Mouse (Mus musculus) embryonic facial prominence, embryonic 11.5 days (tissue): ENCODE results near the gene Mrln. TPM values are rescaled to one million over a fixed set of nuclear protein-coding genes. Genes with fewer than 3 reads are reported as not detected.

Source experiments
- ATAC-seq: fragments of 200-750 bp; cut with Nextera tagmentation; replicated peaks from 2 replicates; pipeline ENCODE4 v1.8.0; 2017; ENCODE audit warnings: low read depth; ENCODE audit not compliant: insufficient number of reproducible peaks, low FRiP score, low TSS enrichment
- DNase-seq: peaks from one replicate; pipeline ENCODE4 v3.0.0-alpha.2; 2015; ENCODE audit warnings: low spot score
- H3K27ac ChIP-seq: fragments of 300-500 bp; sonication (generic); replicated peaks from 2 replicates; pipeline ENCODE4 v1.5.1; 2014; ENCODE audit warnings: mild to moderate bottlenecking, low read depth, low read length, control low read depth
- H3K27me3 ChIP-seq: fragments of 300-500 bp; sonication (generic); 2 replicates; pipeline ENCODE4 v1.6.1; 2014; ENCODE audit warnings: mild to moderate bottlenecking, low read length, moderate library complexity, mixed read lengths; ENCODE audit not compliant: control insufficient read depth, insufficient read depth
- H3K36me3 ChIP-seq: fragments of 300-500 bp; sonication (generic); replicated peaks from 2 replicates; pipeline ENCODE4 v1.6.1; 2014; ENCODE audit warnings: low read depth, mild to moderate bottlenecking, low read length, moderate library complexity, mixed read lengths; ENCODE audit not compliant: control insufficient read depth, insufficient read depth
- H3K4me1 ChIP-seq: fragments of 300-500 bp; sonication (generic); 2 replicates; pipeline ENCODE4 v1.6.1; 2014; ENCODE audit warnings: low read length, mixed read lengths; ENCODE audit not compliant: control insufficient read depth, insufficient read depth
- H3K4me2 ChIP-seq: fragments of 300-500 bp; sonication (generic); 2 replicates; pipeline ENCODE4 v1.6.1; 2014; ENCODE audit warnings: low read depth, mild to moderate bottlenecking, control low read depth, low read length, moderate library complexity
- H3K4me3 ChIP-seq: fragments of 300-500 bp; sonication (generic); 2 replicates; pipeline ENCODE4 v1.5.1; 2014; ENCODE audit warnings: low read depth, low read length, control low read depth
- H3K9ac ChIP-seq: fragments of 300-500 bp; sonication (generic); replicated peaks from 2 replicates; pipeline ENCODE4 v1.6.1; 2014; ENCODE audit warnings: mild to moderate bottlenecking, control low read depth, low read length
- H3K9me3 ChIP-seq: fragments of 300-500 bp; sonication (generic); replicated peaks from 2 replicates; pipeline ENCODE4 v1.6.1; 2016; ENCODE audit warnings: mild to moderate bottlenecking, low read length, inconsistent platforms, mixed read lengths; ENCODE audit not compliant: control insufficient read depth
- WGBS: fragments of 180-500 bp; shearing (Covaris S2); extraction: QIAGEN DNeasy Blood & Tissue Kit; methylation state at CpG from one replicate; pipeline ENCODE4 v1.1.7; 2014; 5-methylcytosine and 5-hydroxymethylcytosine counted together
- polyA plus RNA-seq: library from polyadenylated mRNA; unstranded; fragments of >200 nt; fragmentation: Nextera tagmentation; extraction: Ambion mirVana; gene quantifications from 2 replicates; pipeline ENCODE4 v1.2.1, GENCODE M21; 2014

Mrln gene
- 3.9 and 6.1 TPM in 2 replicates for polyA plus RNA-seq

DNA sequence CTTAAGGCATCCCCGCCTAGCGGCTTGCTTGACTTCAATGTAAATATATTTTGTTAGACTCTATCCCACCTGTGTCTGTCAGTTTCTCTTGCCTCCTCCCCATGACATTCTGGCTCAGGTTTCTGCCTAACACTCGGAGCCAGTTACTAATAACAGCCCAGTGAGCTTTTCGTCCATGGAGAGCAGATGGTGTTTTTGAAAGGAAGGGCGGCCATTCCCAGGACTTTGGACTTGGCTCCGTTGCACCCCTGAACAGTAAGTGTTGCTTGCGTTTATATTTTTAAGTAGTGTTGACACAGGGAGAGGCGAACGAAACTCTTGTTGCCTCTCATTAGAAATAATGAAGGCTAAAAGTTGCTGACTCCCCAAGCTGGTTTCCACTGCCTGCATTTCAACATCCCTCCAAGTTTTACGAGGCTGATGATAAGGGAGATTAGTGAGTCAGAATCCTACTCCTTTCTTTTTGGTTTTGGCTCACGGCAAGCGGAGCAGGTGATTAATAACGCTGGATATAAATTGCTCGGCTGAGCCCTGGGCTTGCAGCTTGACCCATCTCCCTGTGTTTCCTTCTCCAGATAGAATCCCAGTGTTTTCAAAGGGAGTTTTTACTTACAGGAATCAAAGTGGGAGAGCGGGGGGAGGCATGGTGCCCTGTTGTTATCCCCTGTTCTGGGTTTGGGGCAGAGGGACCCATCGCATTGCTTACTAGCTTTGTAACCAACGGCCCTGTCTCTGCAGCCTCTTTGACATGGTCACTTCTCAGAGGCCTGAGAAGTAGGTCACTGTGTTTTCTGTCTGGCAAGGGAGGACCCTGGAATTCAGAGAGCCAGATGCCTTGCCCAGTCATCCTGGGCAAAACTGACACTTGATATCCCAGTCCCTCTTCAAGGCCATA is at the start of gene Mrln:
Mrln (plus strand) TSS at position 160 of the 895 bp plus-strand sequence.
- Histone ChIP-seq H3K9me3 (no peaks in the 10 kb centered on the region), H3K4me3 (no peak within 1 kb of the TSS), H3K4me2 (no peak within 1 kb of the TSS), H3K27me3 (no peaks in the 10 kb centered on the region), H3K4me1 (no peaks in the 10 kb centered on the region), H3K9ac (no peak within 1 kb of the TSS), H3K27ac (no peak within 1 kb of the TSS), H3K36me3 (no peaks in the 10 kb centered on the region)
- 54% methylated on average over 17 of the region's 17 CpGs for WGBS
- ATAC-seq (no peak), DNase-seq (peak; percentile 14)

GRCm38 (mm10) chr10:70156431-70157165 is 47.9 kb upstream of the Mrln start:
- DNase-seq = peak; percentile 33
- no peaks in the 10 kb centered on the region; the same call in 1 of the 2 replicates for H3K36me3 ChIP-seq

DNA sequence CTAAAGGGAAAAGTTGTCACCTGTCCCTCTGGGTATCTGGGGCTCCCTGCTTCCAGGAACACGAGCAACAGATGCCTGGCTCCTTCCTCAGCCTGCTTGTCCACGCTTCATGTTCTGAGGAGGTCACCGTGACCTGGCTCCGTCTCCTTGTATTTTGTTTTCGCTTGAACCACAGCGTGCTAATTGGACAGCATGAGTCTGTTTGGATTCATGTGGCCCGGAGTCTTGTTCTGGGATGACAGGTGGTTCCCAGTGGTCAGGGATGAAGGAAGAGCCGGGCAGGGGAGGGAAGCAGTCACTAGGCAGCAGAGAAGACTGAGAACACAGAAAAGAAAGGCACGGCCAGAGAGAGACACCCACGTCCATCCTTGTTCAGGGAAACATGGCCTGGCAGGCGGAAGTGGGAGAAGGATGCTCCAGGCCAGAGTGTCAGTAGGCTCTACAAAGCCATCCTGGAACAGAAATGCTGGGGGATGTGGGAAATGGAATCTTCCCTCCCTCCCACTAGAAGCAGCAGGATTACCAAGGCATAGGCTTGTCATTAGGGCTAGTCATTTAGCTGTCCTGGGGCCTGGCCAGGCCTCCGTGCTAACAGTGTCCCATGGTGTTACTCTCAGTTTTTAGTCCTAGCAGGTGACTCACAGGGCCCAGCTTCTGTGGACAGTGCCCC is 44.7 kb upstream of the Mrln start:
- Histone ChIP-seq H3K9me3 (no peaks in the 10 kb centered on the region), H3K4me2 (no peak overlapping the region), H3K27me3 (no peaks in the 10 kb centered on the region), H3K36me3 (no peaks in the 10 kb centered on the region; the same call in 1 of the 2 replicates), H3K27ac (no peak overlapping the region), H3K9ac (no peak overlapping the region), H3K4me1 (peaks cover 2% of the 10 kb centered on the region; the same call in 1 of the 2 replicates), H3K4me3 (no peak overlapping the region)
- 73% methylated on average over 12 of the region's 12 CpGs for WGBS
- DNase-seq (no peak), ATAC-seq (no peak)

More at GRCm38 (mm10) chr10:70156431-70157165, 47.9 kb upstream of the Mrln start:
- Histone ChIP-seq H3K27ac (no peak overlapping the region), H3K4me2 (no peak overlapping the region), H3K27me3 (no peaks in the 10 kb centered on the region), H3K4me1 (no peaks in the 10 kb centered on the region), H3K4me3 (no peak overlapping the region), H3K9ac (no peak overlapping the region), H3K9me3 (no peaks in the 10 kb centered on the region)
- WGBS = 64% methylated on average over 3 of the region's 3 CpGs
- no peak for ATAC-seq

DNA sequence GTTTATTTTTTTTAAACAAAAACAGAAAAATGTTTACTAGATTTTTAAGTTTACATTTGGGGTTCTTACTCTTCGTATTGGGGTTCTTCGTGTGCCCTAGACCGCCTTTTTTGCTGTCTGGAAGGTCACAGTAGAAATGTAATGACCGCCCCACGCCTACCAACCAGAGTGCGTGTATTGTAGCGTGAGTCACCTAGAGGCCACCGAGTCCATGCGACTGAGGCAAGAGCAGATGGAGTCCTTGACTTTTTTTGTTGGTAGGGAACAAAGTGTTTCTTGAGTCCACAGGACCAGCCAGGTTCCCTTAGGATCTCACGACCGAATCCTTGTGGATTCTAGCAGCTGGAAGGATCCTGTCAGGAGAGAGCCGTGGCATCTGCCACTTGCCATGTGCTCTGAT is 43.7 kb upstream of the Mrln start:
- no peak overlapping the region for H3K4me2 ChIP-seq
- WGBS = 91% methylated on average over 12 of the region's 12 CpGs
- no peaks in the 10 kb centered on the region for H3K27me3 ChIP-seq
- DNase-seq = no peak
- no peak for ATAC-seq
- no peak overlapping the region for H3K4me3 ChIP-seq
- H3K4me1 ChIP-seq = peaks cover 2% of the 10 kb centered on the region; the same call in 1 of the 2 replicates
- H3K9me3 ChIP-seq = no peaks in the 10 kb centered on the region
- H3K36me3 ChIP-seq = no peaks in the 10 kb centered on the region; the same call in 1 of the 2 replicates
- H3K9ac ChIP-seq = no peak overlapping the region
- H3K27ac ChIP-seq = no peak overlapping the region

- H3K36me3 ChIP-seq = no peaks in the 10 kb centered on the region; the same call in 1 of the 2 replicates
- H3K27ac ChIP-seq = no peak overlapping the region
- no peaks in the 10 kb centered on the region for H3K27me3 ChIP-seq
- 92% methylated on average over 14 of the region's 14 CpGs for WGBS
- no peak overlapping the region for H3K4me2 ChIP-seq
- no peaks in the 10 kb centered on the region for H3K9me3 ChIP-seq
- H3K4me1 ChIP-seq = peaks cover 2% of the 10 kb centered on the region; the same call in 1 of the 2 replicates
- no peak overlapping the region for H3K4me3 ChIP-seq
- no peak for ATAC-seq
- DNase-seq = no peak
- no peak overlapping the region for H3K9ac ChIP-seq
Observed at GRCm38 (mm10) chr10:70161504-70161903, 43.0 kb upstream of the Mrln start.

DNA sequence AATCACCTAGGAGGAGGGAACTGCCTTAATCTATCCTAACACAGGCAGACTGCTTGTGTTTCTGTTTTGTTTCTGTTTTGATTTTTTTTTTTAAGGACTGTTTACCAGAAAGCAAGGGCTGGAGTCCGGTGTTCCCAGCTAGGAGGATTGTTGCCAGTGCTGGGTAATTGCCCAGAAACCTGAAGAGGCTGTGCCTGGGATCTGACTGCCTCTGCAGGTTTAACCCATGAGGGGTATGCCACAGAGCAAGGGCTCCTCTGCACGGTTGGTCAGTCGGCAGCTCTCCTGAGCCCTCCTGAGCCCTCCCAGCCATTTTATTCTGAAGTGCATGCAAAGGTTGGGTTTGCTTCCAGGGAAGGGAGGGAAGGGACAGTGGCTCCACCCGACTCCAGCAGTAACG is 40.8 kb upstream of the Mrln start:
- no peaks in the 10 kb centered on the region; the same call in 1 of the 2 replicates for H3K36me3 ChIP-seq
- no peak overlapping the region for H3K27ac ChIP-seq
- 37% methylated on average over 5 of the region's 5 CpGs for WGBS

DNA sequence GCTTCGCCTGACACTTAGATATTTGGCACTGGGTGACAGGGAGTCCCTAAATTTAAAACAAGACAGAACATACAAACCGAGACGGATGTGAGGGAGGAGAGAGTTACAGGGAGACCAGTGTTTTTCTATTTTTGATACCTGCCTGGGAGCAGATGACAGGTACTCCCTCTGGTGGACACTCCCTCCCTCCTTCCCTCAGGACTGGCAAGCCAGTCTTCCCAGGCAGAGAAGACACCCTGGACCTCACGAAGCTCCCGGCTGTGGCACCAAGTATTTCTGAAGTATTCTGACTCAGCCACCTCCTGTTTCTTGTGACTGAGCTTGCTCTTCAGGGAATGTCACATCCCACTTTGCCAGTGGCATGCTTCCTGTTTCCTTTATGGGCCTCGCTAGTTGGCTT is 38.6 kb upstream of the Mrln start:
- H3K4me1 ChIP-seq = peaks cover 2% of the 10 kb centered on the region; the same call in 1 of the 2 replicates
- H3K9ac ChIP-seq = no peak overlapping the region
- H3K27ac ChIP-seq = no peak overlapping the region
- no peaks in the 10 kb centered on the region; the same call in 1 of the 2 replicates for H3K36me3 ChIP-seq
- H3K4me3 ChIP-seq = no peak overlapping the region
- no peak overlapping the region for H3K4me2 ChIP-seq
- DNase-seq (no peak), ATAC-seq (no peak)
- no peaks in the 10 kb centered on the region for H3K27me3 ChIP-seq
- no peaks in the 10 kb centered on the region for H3K9me3 ChIP-seq
- 83% methylated on average over 6 of the region's 6 CpGs for WGBS

More for the DNA sequence above, 40.8 kb upstream of the Mrln start:
- peaks cover 2% of the 10 kb centered on the region; the same call in 1 of the 2 replicates for H3K4me1 ChIP-seq
- H3K4me3 ChIP-seq = no peak overlapping the region
- H3K27me3 ChIP-seq = no peaks in the 10 kb centered on the region
- no peak for DNase-seq
- no peak overlapping the region for H3K4me2 ChIP-seq
- no peaks in the 10 kb centered on the region for H3K9me3 ChIP-seq
- no peak overlapping the region for H3K9ac ChIP-seq
- no peak for ATAC-seq
